9 mouse cellular contexts compared by ENCODE assay signal in the genomic region with DNA sequence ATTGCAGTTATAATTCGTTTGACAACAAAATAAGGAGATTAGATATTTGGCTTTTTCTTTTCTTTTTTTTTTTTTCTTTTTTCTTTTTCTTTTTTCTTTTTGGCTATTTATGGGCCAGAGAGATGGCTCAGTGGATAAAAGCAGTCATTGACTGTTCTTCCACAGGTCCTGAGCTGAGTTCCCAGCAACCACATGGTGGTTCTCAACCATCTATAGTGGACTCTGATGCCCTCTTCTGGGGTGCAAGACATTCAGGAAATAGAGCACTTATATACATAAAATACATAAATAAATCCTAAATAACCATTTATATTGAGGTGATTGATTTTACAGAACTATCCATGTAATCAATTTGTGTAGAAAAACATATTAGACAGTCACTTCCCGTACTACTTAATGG. TPM values are rescaled to one million over a fixed set of nuclear protein-coding genes. Genes with fewer than 3 reads are reported as not detected.
DNase-seq lines count a peak whose midpoint lies in the region; ATAC-seq lines count a peak whose summit lies in the region.
"Had no signal": no experiment of that assay in that cellular context is flagged by ENCODE, and none has a peak within 500 bp of the region (broad histone marks: within the 10 kb centered on the region; RNA-seq: fewer than 3 reads in every experiment).

No protein-coding gene starts in this region.

- H3K4me3 ChIP-seq in megakaryocyte, embryonic 14.5 days (replicated peaks) = peak overlapping the region; percentile 92
- H3K4me3 ChIP-seq in forebrain, embryonic 11.5 days (ENCODE audit: low read depth, low read length) = peak overlapping the region; percentile 99
- H3K4me3 ChIP-seq in limb, embryonic 15.5 days = peak overlapping the region; percentile 99

- H3K27me3 ChIP-seq in megakaryocyte, embryonic 14.5 days (replicated peaks) = no peaks in the 10 kb centered on the region
- H3K27me3 ChIP-seq in forebrain, embryonic 11.5 days (ENCODE audit: control insufficient read depth, insufficient read depth, low read length) = no peaks in the 10 kb centered on the region
- no peaks in the 10 kb centered on the region for H3K27me3 ChIP-seq in limb, embryonic 15.5 days

- H3K4me2 ChIP-seq in forebrain, embryonic 11.5 days (ENCODE audit: low read depth, low read length, severe bottlenecking) = peak overlapping the region; percentile 74
- peak overlapping the region; percentile 52 for H3K4me2 ChIP-seq in limb, embryonic 15.5 days

- peaks cover 2% of the 10 kb centered on the region for H3K36me3 ChIP-seq in megakaryocyte, embryonic 14.5 days (replicated peaks; ENCODE audit: low read length)
- H3K36me3 ChIP-seq in forebrain, embryonic 11.5 days (ENCODE audit: control insufficient read depth, insufficient read depth, low read length) = no peaks in the 10 kb centered on the region
- H3K36me3 ChIP-seq in limb, embryonic 15.5 days = no peaks in the 10 kb centered on the region; the same call in 1 of the 2 replicates

- H3K27ac ChIP-seq in forebrain, embryonic 11.5 days (ENCODE audit: low read depth, low read length) = no peak overlapping the region
- no peak overlapping the region for H3K27ac ChIP-seq in limb, embryonic 15.5 days

- 53% methylated on average over 2 of the region's 2 CpGs for WGBS in forebrain, embryonic 11.5 days
- WGBS in limb, embryonic 15.5 days = 55% methylated on average over 2 of the region's 2 CpGs

- no peak for ATAC-seq in megakaryocyte, adult 5-6 weeks (ENCODE audit: poor library complexity, severe bottlenecking)
- no peak for ATAC-seq in forebrain, embryonic 11.5 days (replicated peaks; ENCODE audit: low FRiP score)
- no peak for ATAC-seq in limb, embryonic 15.5 days (ENCODE audit: insufficient number of reproducible peaks, low FRiP score, low TSS enrichment, low read depth)

- H3K9me3 ChIP-seq in megakaryocyte, embryonic 14.5 days = no peaks in the 10 kb centered on the region
- H3K9me3 ChIP-seq in forebrain, embryonic 11.5 days (ENCODE audit: control insufficient read depth, low read length) = no peaks in the 10 kb centered on the region
- no peaks in the 10 kb centered on the region for H3K9me3 ChIP-seq in limb, embryonic 15.5 days

- no peak overlapping the region for H3K9ac ChIP-seq in forebrain, embryonic 11.5 days (ENCODE audit: low read length)
- no peak overlapping the region for H3K9ac ChIP-seq in limb, embryonic 15.5 days

- peaks cover 72% of the 10 kb centered on the region for H3K4me1 ChIP-seq in megakaryocyte, embryonic 14.5 days
- peaks cover 8% of the 10 kb centered on the region; the same call in 1 of the 2 replicates for H3K4me1 ChIP-seq in forebrain, embryonic 11.5 days (replicated peaks; ENCODE audit: control insufficient read depth, insufficient read depth, low read length)
- peaks cover 16% of the 10 kb centered on the region for H3K4me1 ChIP-seq in limb, embryonic 15.5 days

- no peak for DNase-seq in forebrain, embryonic 11.5 days (ENCODE audit: low spot score)
- no peak for DNase-seq in adrenal gland, postnatal 10 days
- DNase-seq in lung, postnatal 36 days = no peak
- DNase-seq in embryo, embryonic 11 days = no peak
- DNase-seq: cerebellum, adult 18-20 months had no signal

RNA-seq across cellular contexts. Expression of a gene that starts 2.5 kb away (rescaled TPM):
- polyA plus RNA-seq in megakaryocyte, embryonic 14.5 days (2012; ENCODE audit: insufficient read depth, low replicate concordance) = 1.7 and 10.5 TPM in 2 replicates
- 49.5 and 61.9 TPM in 2 replicates for total RNA-seq in megakaryocyte, adult 5-6 weeks (2015)
- 50.3 and 66.1 TPM in 2 replicates for total RNA-seq in megakaryocyte, adult 5-6 weeks (2017)
- 61.5 and 62.6 TPM in 2 replicates for polyA plus RNA-seq in forebrain, embryonic 11.5 days (2014; fragmentation: Nextera tagmentation; extraction: Ambion mirVana)
- 41.1 and 46.5 TPM in 2 replicates for polyA plus RNA-seq in limb, embryonic 15.5 days (2015; fragmentation: Nextera tagmentation; extraction: Ambion mirVana)
- 10 to 100 TPM; 40.2 to 51.9 TPM for total RNA-seq in adrenal gland, postnatal 10 days (2021)

RNA-seq across cellular contexts. Expression of a gene that starts 8.7 kb away (rescaled TPM):
- 15.6 and 41.0 TPM in 2 replicates for polyA plus RNA-seq in megakaryocyte, embryonic 14.5 days (2012; ENCODE audit: insufficient read depth, low replicate concordance)
- 118 and 150 TPM in 2 replicates for total RNA-seq in megakaryocyte, adult 5-6 weeks (2015)
- 46.2 and 78.2 TPM in 2 replicates for total RNA-seq in megakaryocyte, adult 5-6 weeks (2017)
- polyA plus RNA-seq in forebrain, embryonic 11.5 days (2014; fragmentation: Nextera tagmentation; extraction: Ambion mirVana) = 628 and 672 TPM in 2 replicates
- 577 and 625 TPM in 2 replicates for polyA plus RNA-seq in limb, embryonic 15.5 days (2015; fragmentation: Nextera tagmentation; extraction: Ambion mirVana)
- total RNA-seq in adrenal gland, postnatal 10 days (2021) = 1,000 to 10,000 TPM in 1 of 2 experiments, 100 to 1,000 TPM in 1; 989 to 1,053 TPM

RNA-seq across cellular contexts. Expression of a gene that starts 20.9 kb away (rescaled TPM):
- 6.5 TPM in 1 of 2 replicates, not detected in the other for polyA plus RNA-seq in megakaryocyte, embryonic 14.5 days (2012; ENCODE audit: insufficient read depth, low replicate concordance)
- not detected in 2 replicates for total RNA-seq in megakaryocyte, adult 5-6 weeks (2015)
- total RNA-seq in megakaryocyte, adult 5-6 weeks (2017) = not detected in 2 replicates
- 5.2 and 8.4 TPM in 2 replicates for polyA plus RNA-seq in forebrain, embryonic 11.5 days (2014; fragmentation: Nextera tagmentation; extraction: Ambion mirVana)
- 6.7 TPM in 2 replicates for polyA plus RNA-seq in limb, embryonic 15.5 days (2015; fragmentation: Nextera tagmentation; extraction: Ambion mirVana)
- 100 to 1,000 TPM; 235 to 238 TPM for total RNA-seq in adrenal gland, postnatal 10 days (2021)
- total RNA-seq: left cerebral cortex, postnatal 25 days had no signal

Comparison
In these comparisons a context has a peak if more than half of its experiments do, and no peak if none do; other contexts are left out.
1. RNA of a gene that starts 8.7 kb away (polyA plus RNA-seq): 628 to 672 TPM in forebrain, embryonic 11.5 days and 577 to 625 TPM in limb, embryonic 15.5 days; 15.6 to 41.0 TPM in megakaryocyte, embryonic 14.5 days; every median in the first group is over 10 times any median in the second.
2. Peak in every context shown above with its lines, with median percentiles within 50 percentile points of each other: H3K4me3 ChIP-seq.